Comparison of ENCODE assay signal across 23 mouse cellular contexts in genomic region chr12:77135661-77136060, GRCm38 (mm10).
DNase-seq lines count a peak whose midpoint lies in the region; ATAC-seq and TF ChIP-seq lines count a peak whose summit lies in the region.
"Had no signal": no experiment of that assay in that cellular context is flagged by ENCODE, and none has a peak within 500 bp of the region (broad histone marks: within the 10 kb centered on the region; RNA-seq: fewer than 3 reads in every experiment).

No protein-coding gene starts in this region.

- H3K4me1 ChIP-seq in MEL (ENCODE audit: control insufficient read depth in 1 of 2, insufficient read depth in 2 of 2, low read length in 2 of 2): peaks cover 46 to 69% of the 10 kb centered on the region in 2 experiments
- H3K4me1 ChIP-seq in kidney, embryonic 14.5 days (ENCODE audit: control insufficient read depth, insufficient read depth, low read length): no peaks in the 10 kb centered on the region

- no peak overlapping the region for H3K9ac ChIP-seq in MEL (ENCODE audit: control insufficient read depth, low read depth, low read length, poor library complexity, severe bottlenecking)
- H3K9ac ChIP-seq in kidney, embryonic 14.5 days (ENCODE audit: low read depth, low read length): no peak overlapping the region

- peak overlapping the region; percentile 97 for H3K27ac ChIP-seq in MEL (ENCODE audit: control insufficient read depth, low read depth, low read length)
- no peak overlapping the region for H3K27ac ChIP-seq in kidney, embryonic 14.5 days (ENCODE audit: low read depth, low read length)

- no peak for ATAC-seq in kidney, embryonic 14.5 days (ENCODE audit: low FRiP score, low TSS enrichment)
- ATAC-seq: activated CD4-positive, CD25-positive, alpha-beta regulatory T cell, adult 4 months; CD4-positive, CD25-positive, alpha-beta regulatory T cell, adult 4 months; Patski had no signal

- intact Hi-C loops in heart, postnatal 25 days (cut with DNase I): no loop called here

- no peak for TF ChIP-seq CTCF in MEL (IDR thresholded peaks at IDR 0.05 in 2 of 3, conservative IDR thresholded peaks at IDR 0.05 in 1 of 3; ENCODE audit: control insufficient read depth in 1 of 3, insufficient read depth in 1 of 3, low read depth in 2 of 3, low read length in 3 of 3, poor library complexity in 1 of 3, severe bottlenecking in 1 of 3)

- WGBS in kidney, embryonic 14.5 days: 95% methylated on average over 6 of the region's 6 CpGs

- H3K4me2 ChIP-seq in kidney, embryonic 14.5 days (replicated peaks; ENCODE audit: low read depth, low read length): no peak overlapping the region

- no peak overlapping the region for H3K4me3 ChIP-seq in MEL (ENCODE audit: control insufficient read depth in 1 of 2, insufficient read depth in 1 of 2, low read depth in 2 of 2, low read length in 2 of 2)
- H3K4me3 ChIP-seq in kidney, embryonic 14.5 days (ENCODE audit: low read length): no peak overlapping the region

- peak; percentile 64 for DNase-seq in heart, adult 11 months
- DNase-seq in heart, postnatal 25 days (ENCODE audit: low spot score): no peak
- DNase-seq in testis, postnatal 10 days (ENCODE audit: low spot score): peak; percentile 23
- no peak for DNase-seq in testis, postnatal 14 days (ENCODE audit: low spot score)
- DNase-seq in MEL (ENCODE audit: low read depth, low spot score): peak; percentile 60
- DNase-seq in fat pad, adult 2 months (ENCODE audit: extremely low read depth, low read depth, low spot score): peak; percentile 23
- no peak for DNase-seq in retina, embryonic 14.5 days (ENCODE audit: low spot score)
- DNase-seq: adrenal gland, adult 2 months; adrenal gland, adult 8-10 months; adrenal gland, postnatal 10 days; adrenal gland, postnatal 14 days; adrenal gland, postnatal 25 days; adrenal gland, postnatal 36 days; B cell, adult 2 months; cerebellum, adult 11 months; cerebellum, adult 11-12 months; cerebellum, adult 18-20 months had no signal

- peak; percentile 45 to 52; a peak in 3 of 4 replicates for TF ChIP-seq EP300 in MEL (IDR thresholded peaks at IDR 0.05; ENCODE audit: low read depth in 1 of 2, low read length in 2 of 2)

- TF ChIP-seq POLR2A in MEL (IDR thresholded peaks at IDR 0.05; ENCODE audit: control insufficient read depth in 1 of 2, insufficient read depth in 1 of 2, low read depth in 1 of 2, low read length in 2 of 2, poor library complexity in 1 of 2): no peak

- no peaks in the 10 kb centered on the region for H3K79me2 ChIP-seq in MEL (ENCODE audit: control insufficient read depth, insufficient read depth, low read length, poor library complexity)

- peaks cover 0 to 81% of the 10 kb centered on the region in 2 experiments; a peak in 2 of 4 replicates for H3K36me3 ChIP-seq in MEL (ENCODE audit: control insufficient read depth in 1 of 2, insufficient read depth in 2 of 2, low read length in 2 of 2)
- H3K36me3 ChIP-seq in kidney, embryonic 14.5 days (ENCODE audit: control insufficient read depth, insufficient read depth, low read length): no peaks in the 10 kb centered on the region
- H3K36me3 ChIP-seq: G1E had no signal

- TF ChIP-seq RAD21 in MEL (IDR thresholded peaks at IDR 0.05; ENCODE audit: low read depth, low read length): no peak

- H3K9me3 ChIP-seq in MEL (replicated peaks; ENCODE audit: insufficient read depth, low read length): no peaks in the 10 kb centered on the region
- no peaks in the 10 kb centered on the region for H3K9me3 ChIP-seq in kidney, embryonic 14.5 days (ENCODE audit: control insufficient read depth, low read length)
- H3K9me3 ChIP-seq: G1E had no signal

- H3K27me3 ChIP-seq in MEL (ENCODE audit: control insufficient read depth in 1 of 2, insufficient read depth in 2 of 2, low read length in 2 of 2): no peaks in the 10 kb centered on the region
- no peaks in the 10 kb centered on the region for H3K27me3 ChIP-seq in kidney, embryonic 14.5 days (ENCODE audit: control insufficient read depth, insufficient read depth, low read length)
- H3K27me3 ChIP-seq: CH12.LX, Patski had no signal

TF ChIP-seq in MEL, 35 proteins besides CTCF, POLR2A, EP300 and RAD21:
- TF ChIP-seq GABPA (IDR thresholded peaks at IDR 0.05; ENCODE audit: low read depth, low read length) (no peak), MYC (IDR thresholded peaks at IDR 0.05; ENCODE audit: low read depth, low read length) (0 out of 2 replicates have a peak, but pooled peaks have one; percentile 30), JUND (IDR thresholded peaks at IDR 0.05; ENCODE audit: low read depth, low read length) (no peak), NRF1 (IDR thresholded peaks at IDR 0.05; ENCODE audit: insufficient read depth, low read depth, low read length, poor library complexity, severe bottlenecking) (no peak), TAL1 (IDR thresholded peaks at IDR 0.05; ENCODE audit: low read length) (peak; percentile 54), BHLHE40 (IDR thresholded peaks at IDR 0.05; ENCODE audit: borderline replicate concordance, low read depth, low read length) (no peak), MXI1 (IDR thresholded peaks at IDR 0.05; ENCODE audit: low read depth, low read length) (no peak), ETS1 (IDR thresholded peaks at IDR 0.05; ENCODE audit: low read depth, low read length) (peak; percentile 53; the same call in 1 of the 2 replicates), TBP (IDR thresholded peaks at IDR 0.05; ENCODE audit: low read depth, low read length) (no peak), MAZ (IDR thresholded peaks at IDR 0.05; ENCODE audit: low read depth, low read length) (no peak), MAFK (IDR thresholded peaks at IDR 0.05; ENCODE audit: borderline replicate concordance, low read depth, low read length) (no peak), MAX (IDR thresholded peaks at IDR 0.05; ENCODE audit: low read length) (no peak), KAT2A (conservative IDR thresholded peaks at IDR 0.05; ENCODE audit: low read depth, low read length) (no peak), UBTF (IDR thresholded peaks at IDR 0.05; ENCODE audit: borderline replicate concordance, insufficient read depth, low read depth, low read length) (no peak), MEF2A (IDR thresholded peaks at IDR 0.05; ENCODE audit: extremely low read depth, insufficient replicate concordance, low read depth, low read length, poor library complexity, severe bottlenecking) (no peak), E2F4 (IDR thresholded peaks at IDR 0.05; ENCODE audit: borderline replicate concordance, low read depth, low read length) (no peak), ELF1 (IDR thresholded peaks at IDR 0.05; ENCODE audit: low read depth, low read length) (no peak), USF1 (IDR thresholded peaks at IDR 0.05; ENCODE audit: low read depth, low read length) (no peak), ZKSCAN1 (IDR thresholded peaks at IDR 0.05; ENCODE audit: low read depth, low read length) (no peak), ZMIZ1 (IDR thresholded peaks at IDR 0.05; ENCODE audit: low read depth, low read length) (no peak), NELFE (IDR thresholded peaks at IDR 0.05; ENCODE audit: low read depth, low read length) (no peak), TCF12 (IDR thresholded peaks at IDR 0.05; ENCODE audit: low read depth, low read length) (peak; percentile 70), CHD2 (IDR thresholded peaks at IDR 0.05; ENCODE audit: low read length) (no peak), USF2 (IDR thresholded peaks at IDR 0.05; ENCODE audit: borderline replicate concordance in 1 of 2, insufficient read depth in 1 of 2, low read depth in 1 of 2, low read length in 2 of 2) (no peak), POLR2AphosphoS2 (IDR thresholded peaks at IDR 0.05; ENCODE audit: low read length) (no peak), GATA1 (IDR thresholded peaks at IDR 0.05; ENCODE audit: low read depth, low read length) (peak; percentile 51; the same call in 1 of the 2 replicates), ZNF384 (IDR thresholded peaks at IDR 0.05; ENCODE audit: low read depth, low read length) (no peak), MYB (IDR thresholded peaks at IDR 0.05; ENCODE audit: low read depth, low read length) (no peak), HCFC1 (IDR thresholded peaks at IDR 0.05; ENCODE audit: low read depth, low read length) (no peak), SIN3A (IDR thresholded peaks at IDR 0.05; ENCODE audit: low read length) (no peak; the same call in 1 of the 2 replicates), CHD1 (IDR thresholded peaks at IDR 0.05; ENCODE audit: low read depth, low read length) (no peak), POLR2AphosphoS5 (IDR thresholded peaks at IDR 0.05; ENCODE audit: borderline replicate concordance, low read depth, low read length) (no peak), SMC3 (IDR thresholded peaks at IDR 0.05; ENCODE audit: low read depth, low read length) (no peak), ZC3H11A (IDR thresholded peaks at IDR 0.05; ENCODE audit: low read depth, low read length) (no peak), RCOR1 (IDR thresholded peaks at IDR 0.05; ENCODE audit: low read depth, low read length) (no peak)

Comparison
In these comparisons a context has a peak if more than half of its experiments do, and no peak if none do; other contexts are left out.
1. DNase-seq: peak in heart, adult 11 months (single experiment), testis, postnatal 10 days (single experiment), MEL (single experiment) and fat pad, adult 2 months (single experiment); none in heart, postnatal 25 days (single experiment), testis, postnatal 14 days (single experiment) and retina, embryonic 14.5 days (single experiment).